Mouse (Mus musculus) midbrain, embryonic 15.5 days (tissue): ENCODE results near the gene Ttll9. TPM values are rescaled to one million over a fixed set of nuclear protein-coding genes. Genes with fewer than 3 reads are reported as not detected.

ENCODE experiments used
- ATAC-seq: fragments of 200-750 bp; cut with Nextera tagmentation; replicated peaks from 2 replicates; pipeline ENCODE4 v1.8.0; 2017; ENCODE audit warnings: moderate TSS enrichment
- H3K27ac ChIP-seq: fragments of 300-500 bp; sonication (generic); 2 replicates; pipeline ENCODE4 v1.5.1; 2015; ENCODE audit warnings: mild to moderate bottlenecking, inconsistent platforms
- H3K27me3 ChIP-seq: fragments of 300-500 bp; sonication (generic); replicated peaks from 2 replicates; pipeline ENCODE4 v1.6.1; 2015; ENCODE audit warnings: inconsistent platforms
- H3K36me3 ChIP-seq: fragments of 300-500 bp; sonication (generic); replicated peaks from 2 replicates; pipeline ENCODE4 v1.6.1; 2015; ENCODE audit warnings: inconsistent platforms
- H3K4me1 ChIP-seq: fragments of 300-500 bp; sonication (generic); 2 replicates; pipeline ENCODE4 v1.6.1; 2015; ENCODE audit warnings: inconsistent platforms
- H3K4me2 ChIP-seq: fragments of 300-500 bp; sonication (generic); 2 replicates; pipeline ENCODE4 v1.6.1; 2015; ENCODE audit warnings: inconsistent platforms, mild to moderate bottlenecking, moderate library complexity
- H3K4me3 ChIP-seq: fragments of 300-500 bp; sonication (generic); 2 replicates; pipeline ENCODE4 v1.5.1; 2015; ENCODE audit warnings: mild to moderate bottlenecking, inconsistent platforms
- H3K9ac ChIP-seq: fragments of 300-500 bp; sonication (generic); 2 replicates; pipeline ENCODE4 v1.6.1; 2015; ENCODE audit warnings: mild to moderate bottlenecking, inconsistent platforms
- H3K9me3 ChIP-seq: fragments of 300-500 bp; sonication (generic); 2 replicates; pipeline ENCODE4 v1.6.1; 2016; ENCODE audit warnings: inconsistent platforms
- WGBS: fragments of 180-500 bp; shearing (Covaris S2); methylation state at CpG from one replicate; pipeline ENCODE4 v1.1.7; 2015; ENCODE audit warnings: mixed read lengths; 5-methylcytosine and 5-hydroxymethylcytosine counted together
- polyA plus RNA-seq: library from polyadenylated mRNA; unstranded; fragments of >200 nt; fragmentation: Nextera tagmentation; extraction: Ambion mirVana; gene quantifications from 2 replicates; pipeline ENCODE4 v1.2.1, GENCODE M21; 2015

Gene Ttll9
- polyA plus RNA-seq, 1 experiment from 2014 or later, result 8.8 TPM

GRCm38 (mm10) chr2:153021163-153021562 lies 58.9 kb downstream of the Ttll9 start:
- H3K9ac ChIP-seq, result no peak overlapping the region
- no peak overlapping the region for H3K27ac ChIP-seq
- no peaks in the 10 kb centered on the region for H3K4me1 ChIP-seq
- H3K27me3 ChIP-seq, result peaks cover 5% of the 10 kb centered on the region; the same call in 1 of the 2 replicates
- WGBS, result 71% methylated on average over 3 of the region's 3 CpGs
- no peaks in the 10 kb centered on the region for H3K36me3 ChIP-seq
- ATAC-seq, result no peak
- H3K9me3 ChIP-seq, result no peaks in the 10 kb centered on the region
- no peak overlapping the region for H3K4me2 ChIP-seq
- H3K4me3 ChIP-seq, result no peak overlapping the region

GRCm38 (mm10) chr2:153022855-153023254 lies 60.6 kb downstream of the Ttll9 start:
- no peak for ATAC-seq
- no peaks in the 10 kb centered on the region; the same call in 1 of the 2 replicates for H3K27me3 ChIP-seq
- WGBS, result 53% methylated on average over 4 of the region's 4 CpGs

GRCm38 (mm10) chr2:153026052-153026451 lies 63.8 kb downstream of the Ttll9 start:
- Histone ChIP-seq H3K36me3 (no peaks in the 10 kb centered on the region), H3K4me3 (no peak overlapping the region), H3K27me3 (no peaks in the 10 kb centered on the region; the same call in 1 of the 2 replicates), H3K9ac (no peak overlapping the region), H3K9me3 (no peaks in the 10 kb centered on the region), H3K4me2 (no peak overlapping the region), H3K4me1 (peaks cover 3% of the 10 kb centered on the region), H3K27ac (no peak overlapping the region)
- no peak for ATAC-seq
- 82% methylated on average over 7 of the region's 7 CpGs for WGBS

More at GRCm38 (mm10) chr2:153022855-153023254, 60.6 kb downstream of the Ttll9 start:
- Histone ChIP-seq H3K4me2 (no peak overlapping the region), H3K4me1 (no peaks in the 10 kb centered on the region), H3K4me3 (no peak overlapping the region), H3K9ac (no peak overlapping the region), H3K36me3 (no peaks in the 10 kb centered on the region), H3K27ac (no peak overlapping the region), H3K9me3 (no peaks in the 10 kb centered on the region)

- no peak for ATAC-seq
- Histone ChIP-seq H3K27ac (no peak overlapping the region), H3K9ac (no peak overlapping the region), H3K4me3 (no peak overlapping the region), H3K36me3 (no peaks in the 10 kb centered on the region), H3K27me3 (no peaks in the 10 kb centered on the region; the same call in 1 of the 2 replicates), H3K4me2 (no peak overlapping the region), H3K9me3 (no peaks in the 10 kb centered on the region), H3K4me1 (peaks cover 9% of the 10 kb centered on the region)
- WGBS, result 58% methylated on average over 4 of the region's 4 CpGs
Observed at GRCm38 (mm10) chr2:153027501-153027900, 65.2 kb downstream of the Ttll9 start.

GRCm38 (mm10) chr2:153030422-153030821 lies 68.1 kb downstream of the Ttll9 start:
- no peaks in the 10 kb centered on the region; the same call in 1 of the 2 replicates for H3K27me3 ChIP-seq
- H3K4me2 ChIP-seq, result no peak overlapping the region
- no peaks in the 10 kb centered on the region for H3K36me3 ChIP-seq
- H3K4me3 ChIP-seq, result no peak overlapping the region; the same call in 1 of the 2 replicates
- H3K4me1 ChIP-seq, result peaks cover 38% of the 10 kb centered on the region
- H3K9me3 ChIP-seq, result no peaks in the 10 kb centered on the region
- 19% methylated on average over 4 of the region's 4 CpGs for WGBS
- H3K9ac ChIP-seq, result no peak overlapping the region
- no peak for ATAC-seq
- H3K27ac ChIP-seq, result peak overlapping the region; percentile 90; the same call in 1 of the 2 replicates

GRCm38 (mm10) chr2:153031126-153032082 lies 69.1 kb downstream of the Ttll9 start, which contains the start of gene Xkr7:
Xkr7 (plus strand) TSS chr2:153031852.
- peaks cover 47% of the 10 kb centered on the region for H3K4me1 ChIP-seq
- peak; percentile 91 for ATAC-seq
- H3K4me2 ChIP-seq, result peak within 1 kb of the TSS; percentile 89
- WGBS, result under 1% methylated on average over 44 of the region's 54 CpGs
- H3K27ac ChIP-seq, result peak within 1 kb of the TSS; percentile 90
- no peaks in the 10 kb centered on the region; the same call in 1 of the 2 replicates for H3K27me3 ChIP-seq
- no peaks in the 10 kb centered on the region for H3K36me3 ChIP-seq
- H3K9ac ChIP-seq, result peak within 1 kb of the TSS; percentile 82
- no peaks in the 10 kb centered on the region for H3K9me3 ChIP-seq
- peak within 1 kb of the TSS; percentile 67 for H3K4me3 ChIP-seq

GRCm38 (mm10) chr2:153032083-153032842 lies 70.0 kb downstream of the Ttll9 start:
- 1% methylated on average over 52 of the region's 58 CpGs for WGBS
- Histone ChIP-seq H3K9me3 (no peaks in the 10 kb centered on the region), H3K9ac (peak overlapping the region; percentile 82), H3K4me2 (peak overlapping the region; percentile 89), H3K4me3 (peak overlapping the region; percentile 67), H3K27ac (peak overlapping the region; percentile 90), H3K36me3 (no peaks in the 10 kb centered on the region), H3K27me3 (no peaks in the 10 kb centered on the region; the same call in 1 of the 2 replicates), H3K4me1 (peaks cover 50% of the 10 kb centered on the region)
- peak; percentile 80 for ATAC-seq

- H3K4me3 ChIP-seq, result peak overlapping the region; percentile 67
- H3K27me3 ChIP-seq, result no peaks in the 10 kb centered on the region; the same call in 1 of the 2 replicates
- H3K9ac ChIP-seq, result peak overlapping the region; percentile 82
- no peak for ATAC-seq
- no peaks in the 10 kb centered on the region for H3K9me3 ChIP-seq
- H3K4me2 ChIP-seq, result peak overlapping the region; percentile 89
- peaks cover 50% of the 10 kb centered on the region for H3K4me1 ChIP-seq
- no peaks in the 10 kb centered on the region for H3K36me3 ChIP-seq
- 0 out of 2 replicates have a peak overlapping the region, but pooled peaks have one; percentile 90 for H3K27ac ChIP-seq
- 10% methylated on average over 4 of the region's 4 CpGs for WGBS
Observed at GRCm38 (mm10) chr2:153032973-153033372, 70.7 kb downstream of the Ttll9 start.

- H3K36me3 ChIP-seq, result no peaks in the 10 kb centered on the region
- peaks cover 55% of the 10 kb centered on the region for H3K4me1 ChIP-seq
- peak overlapping the region; percentile 89 for H3K4me2 ChIP-seq
- peak overlapping the region; percentile 67 for H3K4me3 ChIP-seq
- H3K9me3 ChIP-seq, result no peaks in the 10 kb centered on the region
- H3K27me3 ChIP-seq, result no peaks in the 10 kb centered on the region; the same call in 1 of the 2 replicates
- H3K27ac ChIP-seq, result no peak overlapping the region
- peak overlapping the region; percentile 82; the same call in 1 of the 2 replicates for H3K9ac ChIP-seq
- WGBS, result 64% methylated on average over 5 of the region's 5 CpGs
- no peak for ATAC-seq
Observed at GRCm38 (mm10) chr2:153033545-153034230, 71.4 kb downstream of the Ttll9 start.

GRCm38 (mm10) chr2:153036690-153037089 lies 74.4 kb downstream of the Ttll9 start:
- Histone ChIP-seq H3K4me1 (peaks cover 48% of the 10 kb centered on the region), H3K4me3 (no peak overlapping the region), H3K27ac (no peak overlapping the region), H3K4me2 (no peak overlapping the region), H3K9ac (no peak overlapping the region; the same call in 1 of the 2 replicates), H3K27me3 (no peaks in the 10 kb centered on the region), H3K36me3 (no peaks in the 10 kb centered on the region), H3K9me3 (no peaks in the 10 kb centered on the region)
- no peak for ATAC-seq
- 7% methylated on average over 2 of the region's 2 CpGs for WGBS

GRCm38 (mm10) chr2:153043886-153044285 lies 81.6 kb downstream of the Ttll9 start:
- ATAC-seq, result no peak
- 64% methylated on average over 3 of the region's 3 CpGs for WGBS
- H3K9ac ChIP-seq, result no peak overlapping the region
- peaks cover 10% of the 10 kb centered on the region for H3K4me1 ChIP-seq
- no peaks in the 10 kb centered on the region for H3K36me3 ChIP-seq
- H3K4me3 ChIP-seq, result no peak overlapping the region
- H3K9me3 ChIP-seq, result no peaks in the 10 kb centered on the region
- no peaks in the 10 kb centered on the region for H3K27me3 ChIP-seq
- H3K27ac ChIP-seq, result no peak overlapping the region
- no peak overlapping the region for H3K4me2 ChIP-seq
